Mouse (Mus musculus): ENCODE data around the gene Zfp317. TPM values are rescaled to one million over a fixed set of nuclear protein-coding genes. Genes with fewer than 3 reads are reported as not detected.
"Not testable (repeated sequence)": the region's sequence is repeated elsewhere in the genome, so short reads cannot be mapped to it uniquely, and the experiment has no call there.

The Zfp317 gene
- total RNA-seq (2015; ENCODE audit: low replicate concordance) = 5.8 and 7.5 TPM in 2 replicates
- total RNA-seq (2017; ENCODE audit: low replicate concordance) = 4.3 and 11.3 TPM in 2 replicates

- ATAC-seq (replicated peaks; ENCODE audit: low FRiP score, poor library complexity, severe bottlenecking) = peak; percentile 98
These were observed at the start of gene Zfp317 for GRCm38 (mm10) chr9:19621843-19622822. Gene Zfp317, plus strand, starts transcription at chr9:19622102.

- no peak for ATAC-seq (replicated peaks; ENCODE audit: low FRiP score, poor library complexity, severe bottlenecking)
These were observed 39.6 kb upstream of the Zfp317 start, which contains the start of gene Olfr855 for GRCm38 (mm10) chr9:19582317-19582716. Gene Olfr855, plus strand, starts transcription at chr9:19582617.

- ATAC-seq (replicated peaks; ENCODE audit: low FRiP score, poor library complexity, severe bottlenecking) = no peak
These were observed 605 bp upstream of the Zfp317 start for GRCm38 (mm10) chr9:19621297-19621696.

DNA sequence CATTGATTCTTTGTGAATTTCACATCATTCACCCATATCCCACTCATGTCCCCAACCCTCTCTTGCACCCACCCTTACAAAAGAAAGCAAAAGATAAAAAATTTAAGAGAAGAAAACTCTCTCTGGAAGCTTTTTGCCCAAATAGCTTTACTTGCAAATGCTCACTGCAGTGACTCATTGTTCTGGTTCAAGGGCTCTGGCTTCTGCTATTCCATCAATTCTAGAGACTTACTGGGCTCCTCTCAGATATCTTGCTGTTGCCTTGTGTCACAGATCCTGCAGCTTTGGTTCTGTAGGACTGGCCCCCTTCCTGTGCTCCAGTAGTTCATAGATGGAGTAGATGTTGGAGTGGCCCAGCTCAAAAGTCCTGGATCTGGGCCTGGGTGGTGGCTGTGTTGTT is 7.7 kb downstream of the Zfp317 start:
- ATAC-seq (replicated peaks; ENCODE audit: low FRiP score, poor library complexity, severe bottlenecking) = no peak

GRCm38 (mm10) chr9:19645193-19645592 is 23.3 kb downstream of the Zfp317 start:
- no peak for ATAC-seq (replicated peaks; ENCODE audit: low FRiP score, poor library complexity, severe bottlenecking)

- no peak for ATAC-seq (replicated peaks; ENCODE audit: low FRiP score, poor library complexity, severe bottlenecking)
These were observed 68.4 kb downstream of the Zfp317 start for GRCm38 (mm10) chr9:19690281-19690680.

DNA sequence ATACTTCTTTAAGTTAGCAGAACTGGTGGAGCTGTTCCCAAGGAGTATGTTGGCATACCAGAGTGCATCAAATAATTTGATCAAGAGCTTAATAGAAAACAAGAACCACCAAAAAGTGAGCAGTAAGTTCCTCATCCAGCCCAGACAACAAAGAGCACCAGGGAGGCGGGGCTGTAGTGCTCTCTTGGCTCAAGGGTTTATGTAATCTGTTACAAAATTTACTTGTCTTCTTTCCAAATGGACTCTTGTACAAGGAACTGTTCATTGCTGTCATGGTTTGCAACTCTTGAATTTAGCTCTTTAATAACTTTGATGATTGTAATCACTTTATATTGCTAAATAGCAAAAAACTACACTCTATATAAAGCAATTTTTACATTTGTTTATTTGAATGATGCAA is 69.5 kb downstream of the Zfp317 start:
- no peak for ATAC-seq (replicated peaks; ENCODE audit: low FRiP score, poor library complexity, severe bottlenecking)

DNA sequence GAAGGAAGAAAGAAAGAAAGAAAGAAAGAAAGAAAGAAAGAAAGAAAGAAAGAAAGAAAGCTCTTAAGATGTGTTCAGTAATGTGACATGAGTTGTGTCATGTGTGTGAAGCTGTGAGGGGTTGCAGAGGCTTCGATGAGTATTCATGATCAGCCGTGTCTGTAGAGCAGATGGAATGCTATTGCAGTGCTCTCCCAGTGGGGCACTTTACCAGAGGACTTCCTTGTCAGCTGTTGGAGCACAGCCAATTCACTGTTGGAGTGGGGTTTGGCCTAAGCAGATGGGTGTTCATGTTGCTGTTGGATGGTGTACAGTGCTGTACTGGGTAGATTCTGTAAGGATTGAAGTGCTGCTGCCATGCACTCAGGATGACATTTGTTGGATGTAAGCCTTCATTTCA is 70.5 kb downstream of the Zfp317 start:
- ATAC-seq (replicated peaks; ENCODE audit: low FRiP score, poor library complexity, severe bottlenecking) = no peak

- not testable (repeated sequence) for ATAC-seq (replicated peaks; ENCODE audit: low FRiP score, poor library complexity, severe bottlenecking)
These were observed 72.4 kb downstream of the Zfp317 start for GRCm38 (mm10) chr9:19694285-19694684.

DNA sequence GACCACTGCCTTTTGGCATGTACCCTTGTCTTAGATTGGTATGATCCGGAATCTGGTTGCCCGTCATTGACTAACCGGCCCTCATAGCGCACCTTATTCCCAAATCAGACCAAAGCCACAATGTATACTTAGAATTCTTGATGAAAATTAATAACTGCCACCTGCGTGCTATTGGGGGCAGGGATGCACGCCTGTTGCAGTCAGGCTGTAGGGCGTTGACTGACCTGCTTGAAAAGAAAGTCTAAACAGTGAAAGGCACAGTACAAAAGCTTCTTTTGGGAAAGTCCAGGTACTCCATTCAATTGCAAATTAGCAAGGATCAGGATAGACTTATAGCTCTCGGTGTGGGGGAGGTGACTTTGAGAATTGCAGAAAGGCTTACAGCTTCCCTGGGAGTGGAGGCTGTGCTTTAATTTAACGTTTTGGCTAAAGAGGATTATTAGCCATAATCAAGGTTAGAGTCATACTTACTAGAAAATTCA is 73.0 kb downstream of the Zfp317 start:
- not testable (repeated sequence) for ATAC-seq (replicated peaks; ENCODE audit: low FRiP score, poor library complexity, severe bottlenecking)

Other genes with a start within 250 kb of the Zfp317 start
- not detected in 2 replicates for gene Olfr847, start 243.4 kb upstream of the Zfp317 start, total RNA-seq (2015; ENCODE audit: low replicate concordance)
- not detected in 2 replicates for gene Olfr847, start 243.4 kb upstream of the Zfp317 start, total RNA-seq (2017; ENCODE audit: low replicate concordance)
- gene Olfr849, start 181.8 kb upstream of the Zfp317 start, total RNA-seq (2015; ENCODE audit: low replicate concordance) = not detected in 2 replicates
- not detected in 2 replicates for gene Olfr849, start 181.8 kb upstream of the Zfp317 start, total RNA-seq (2017; ENCODE audit: low replicate concordance)
- not detected in 2 replicates for gene Olfr850, start 143.9 kb upstream of the Zfp317 start, total RNA-seq (2015; ENCODE audit: low replicate concordance)
- not detected in 2 replicates for gene Olfr850, start 143.9 kb upstream of the Zfp317 start, total RNA-seq (2017; ENCODE audit: low replicate concordance)
- gene Olfr851, start 128.8 kb upstream of the Zfp317 start, total RNA-seq (2015; ENCODE audit: low replicate concordance) = not detected in 2 replicates
- not detected in 2 replicates for gene Olfr851, start 128.8 kb upstream of the Zfp317 start, total RNA-seq (2017; ENCODE audit: low replicate concordance)
- gene Olfr853, start 81.0 kb upstream of the Zfp317 start, total RNA-seq (2015; ENCODE audit: low replicate concordance) = not detected in 2 replicates
- gene Olfr853, start 81.0 kb upstream of the Zfp317 start, total RNA-seq (2017; ENCODE audit: low replicate concordance) = not detected in 2 replicates
- not detected in 2 replicates for gene Olfr854, start 54.7 kb upstream of the Zfp317 start, total RNA-seq (2015; ENCODE audit: low replicate concordance)
- gene Olfr854, start 54.7 kb upstream of the Zfp317 start, total RNA-seq (2017; ENCODE audit: low replicate concordance) = not detected in 2 replicates
- gene Olfr855, start 39.5 kb upstream of the Zfp317 start, total RNA-seq (2015; ENCODE audit: low replicate concordance) = not detected in 2 replicates
- gene Olfr855, start 39.5 kb upstream of the Zfp317 start, total RNA-seq (2017; ENCODE audit: low replicate concordance) = not detected in 2 replicates
- gene Olfr857, start 87.3 kb downstream of the Zfp317 start, total RNA-seq (2015; ENCODE audit: low replicate concordance) = not detected in 2 replicates
- not detected in 2 replicates for gene Olfr857, start 87.3 kb downstream of the Zfp317 start, total RNA-seq (2017; ENCODE audit: low replicate concordance)
- gene Olfr58, start 158.2 kb downstream of the Zfp317 start, total RNA-seq (2015; ENCODE audit: low replicate concordance) = not detected in 2 replicates
- gene Olfr58, start 158.2 kb downstream of the Zfp317 start, total RNA-seq (2017; ENCODE audit: low replicate concordance) = not detected in 2 replicates
- not detected in 2 replicates for gene Olfr859, start 182.8 kb downstream of the Zfp317 start, total RNA-seq (2015; ENCODE audit: low replicate concordance)
- not detected in 2 replicates for gene Olfr859, start 182.8 kb downstream of the Zfp317 start, total RNA-seq (2017; ENCODE audit: low replicate concordance)
- gene Olfr860, start 227.6 kb downstream of the Zfp317 start, total RNA-seq (2015; ENCODE audit: low replicate concordance) = not detected in 2 replicates
- not detected in 2 replicates for gene Olfr860, start 227.6 kb downstream of the Zfp317 start, total RNA-seq (2017; ENCODE audit: low replicate concordance)

Measured in erythroid progenitor cell, adult 5-6 weeks (primary cell).